Mouse (Mus musculus) left cerebral cortex, adult 2 months (tissue): ENCODE data around the gene Dnal4. TPM values are rescaled to one million over a fixed set of nuclear protein-coding genes. Genes with fewer than 3 reads are reported as not detected.
A peak's percentile ranks its signal among the peaks of the same experiment; 100 is the strongest.

ENCODE experiments used
- DNase-seq, 2 experiments: peaks; one replicate each; pipeline ENCODE4 v3.0.0; 2021 to 2022; ENCODE audit warnings: low spot score in 2 of 2, mixed read lengths in 1 of 2; ENCODE audit errors: extremely low spot score in 1 of 2
- H3K27ac ChIP-seq: fragments of 200-600 bp; 2 replicates; pipeline ENCODE4 v1.8.1; 2022
- H3K4me3 ChIP-seq: fragments of 200-600 bp; 2 replicates; pipeline ENCODE4 v1.8.1; 2022
- CTCF ChIP-seq: fragments of 200-600 bp; IDR thresholded peaks from 2 replicates; pipeline ENCODE4 v1.8.1; 2022; ENCODE audit warnings: antibody characterized with exemption, mild to moderate bottlenecking, moderate library complexity
- intact Hi-C: fragments of 180-260 bp; cut with DNase I; formaldehyde crosslinking; loops from one replicate; pipeline ENCODE4 v1.15.1; 2025
- total RNA-seq, 2 experiments: library from RNA; stranded (reverse); gene quantifications; 2 replicates each; pipeline ENCODE4 v1.2.3; 2021

The Dnal4 gene
- total RNA-seq, 2 experiments from 2014 or later: 53.2 to 54.1 TPM

DNA sequence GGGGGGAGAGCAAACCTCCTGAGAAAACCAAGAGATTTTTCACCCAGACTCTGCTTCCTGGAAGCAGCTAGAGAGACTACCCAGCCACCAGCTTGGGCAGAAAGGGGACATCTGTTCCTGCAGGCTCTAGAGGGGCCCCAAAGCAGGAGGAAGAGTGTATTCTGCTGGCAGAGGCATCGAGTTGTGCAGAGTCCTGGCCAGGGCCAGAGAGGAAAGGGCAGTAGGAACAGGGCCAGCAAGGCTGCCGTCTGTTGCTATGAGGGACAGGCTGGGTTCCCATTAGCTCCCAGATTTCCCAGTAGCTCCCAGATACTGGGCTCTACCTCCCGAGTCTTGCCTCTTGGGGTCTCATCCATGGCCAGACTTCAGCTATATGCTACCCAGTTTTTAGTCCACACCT is 32.4 kb upstream of the Dnal4 start:
- no peak for TF ChIP-seq CTCF
- DNase-seq: no peak
- no peak overlapping the region for H3K27ac ChIP-seq
- intact Hi-C loops: no loop called here
- no peak overlapping the region for H3K4me3 ChIP-seq

DNA sequence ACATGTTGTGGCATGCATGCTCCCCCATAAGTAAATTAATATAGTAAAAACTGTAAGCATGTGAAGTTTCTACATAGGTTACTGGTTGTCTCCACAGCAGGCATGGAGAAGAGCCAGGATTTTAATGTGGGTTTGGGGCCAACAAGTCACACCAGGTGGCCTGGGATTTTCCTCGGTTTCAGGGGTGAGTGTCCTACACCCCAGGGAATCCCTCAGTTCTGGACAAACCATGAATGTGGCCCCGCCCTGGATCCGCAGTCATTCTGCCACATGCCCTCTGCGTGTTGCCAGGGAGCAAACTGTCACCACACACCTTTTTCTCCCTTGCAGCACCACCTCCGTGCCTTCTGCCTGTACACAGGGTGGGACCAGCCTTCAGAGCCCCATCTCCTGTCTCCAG is 31.0 kb upstream of the Dnal4 start:
- no peak for TF ChIP-seq CTCF
- intact Hi-C loops: no loop called here
- H3K27ac ChIP-seq: no peak overlapping the region
- no peak for DNase-seq
- H3K4me3 ChIP-seq: no peak overlapping the region

DNA sequence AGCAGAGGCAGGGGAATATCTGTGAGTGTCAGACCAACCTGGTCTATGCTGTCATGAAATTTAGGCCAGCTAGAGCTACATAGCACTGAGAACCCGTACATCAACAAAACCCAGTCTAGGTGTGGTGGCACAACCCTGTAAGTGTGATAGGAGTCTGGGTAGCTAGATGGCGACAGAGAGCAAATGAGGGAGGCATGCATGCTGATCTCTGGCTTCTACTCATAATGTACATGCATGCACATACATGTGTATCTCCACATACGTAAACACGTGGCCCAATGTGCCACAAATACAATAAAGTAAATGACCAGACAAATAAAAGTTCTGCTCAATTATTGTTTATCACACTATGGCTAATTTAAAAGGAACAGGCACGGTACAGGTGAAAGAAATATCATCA is 30.5 kb upstream of the Dnal4 start:
- Histone ChIP-seq H3K27ac (no peak overlapping the region), H3K4me3 (no peak overlapping the region)
- intact Hi-C loops: no loop called here
- peak; percentile 78 for TF ChIP-seq CTCF
- DNase-seq: peak in 1 of 2 experiments; percentile 61

GRCm38 (mm10) chr15:79807050-79807449 is 29.4 kb upstream of the Dnal4 start:
- intact Hi-C loops: no loop called here
- H3K27ac ChIP-seq: no peak overlapping the region
- DNase-seq: no peak
- TF ChIP-seq CTCF: no peak
- no peak overlapping the region for H3K4me3 ChIP-seq

- Histone ChIP-seq H3K4me3 (peak overlapping the region; percentile 70; the same call in 1 of the 2 replicates), H3K27ac (peak overlapping the region; percentile 83)
- intact Hi-C loops: no loop called here
- DNase-seq: no peak
- no peak for TF ChIP-seq CTCF
Measured at GRCm38 (mm10) chr15:79805246-79805645, 27.6 kb upstream of the Dnal4 start.

GRCm38 (mm10) chr15:79804352-79805071 is 26.9 kb upstream of the Dnal4 start, which contains the start of gene Nptxr:
Gene Nptxr, minus strand, starts transcription at chr15:79804766.
- H3K4me3 ChIP-seq: peak within 1 kb of the TSS; percentile 70
- no peak; the same call in 1 of the 2 replicates for TF ChIP-seq CTCF
- DNase-seq: peak; percentile 74 to 81
- intact Hi-C loops: no loop called here
- peak within 1 kb of the TSS; percentile 83 for H3K27ac ChIP-seq

DNA sequence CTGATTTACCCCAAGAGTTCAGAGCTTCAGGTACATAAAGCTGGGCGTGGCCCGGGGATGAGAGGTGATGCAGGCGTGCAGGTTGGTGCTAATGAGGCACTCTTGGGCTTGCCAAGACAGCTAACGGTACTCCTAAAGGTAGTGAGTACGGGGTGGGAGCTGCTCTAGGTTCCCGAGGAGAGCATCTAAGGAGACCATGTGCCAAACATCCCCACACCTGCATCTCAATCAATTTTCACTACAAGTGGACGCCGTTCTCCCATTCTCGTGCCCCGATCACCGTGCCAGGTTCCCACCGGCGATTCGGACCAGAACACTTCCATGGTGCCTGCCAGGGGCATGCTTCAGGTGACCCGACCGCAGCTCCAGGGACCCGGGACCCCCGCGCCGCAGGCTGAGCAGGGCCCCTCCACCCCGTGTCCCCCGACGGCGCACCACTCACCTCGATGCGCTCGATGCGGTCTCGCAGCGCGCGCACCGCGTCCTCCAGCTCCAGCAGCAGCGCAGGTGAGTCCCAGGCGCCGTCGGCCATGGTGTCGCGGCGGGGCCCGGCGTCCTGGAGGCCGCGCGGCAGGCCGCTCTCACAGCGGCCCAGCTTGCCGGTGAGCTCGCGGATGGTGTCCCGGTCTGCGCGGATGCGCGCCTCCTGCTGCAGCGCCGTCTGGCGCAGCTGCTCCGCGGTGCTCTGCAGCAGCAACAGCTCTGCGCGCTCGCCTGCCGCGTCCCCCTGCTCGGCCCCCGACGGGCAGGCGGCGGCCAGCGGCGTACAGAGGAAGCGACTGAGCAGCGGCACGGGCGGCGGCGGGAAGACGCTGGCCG is 26.1 kb upstream of the Dnal4 start:
- no peak for DNase-seq
- H3K27ac ChIP-seq: peak overlapping the region; percentile 83
- peak overlapping the region; percentile 70 for H3K4me3 ChIP-seq
- TF ChIP-seq CTCF: no peak
- intact Hi-C loops: no loop called here

GRCm38 (mm10) chr15:79802304-79802703 is 24.7 kb upstream of the Dnal4 start:
- H3K4me3 ChIP-seq: peak overlapping the region; percentile 50
- no peak for TF ChIP-seq CTCF
- DNase-seq: no peak
- H3K27ac ChIP-seq: peak overlapping the region; percentile 76
- intact Hi-C loops: no loop called here

GRCm38 (mm10) chr15:79801646-79802045 is 24.0 kb upstream of the Dnal4 start:
- Histone ChIP-seq H3K27ac (peak overlapping the region; percentile 76), H3K4me3 (peak overlapping the region; percentile 50)
- no peak for DNase-seq
- intact Hi-C loops: no loop called here
- TF ChIP-seq CTCF: no peak

DNA sequence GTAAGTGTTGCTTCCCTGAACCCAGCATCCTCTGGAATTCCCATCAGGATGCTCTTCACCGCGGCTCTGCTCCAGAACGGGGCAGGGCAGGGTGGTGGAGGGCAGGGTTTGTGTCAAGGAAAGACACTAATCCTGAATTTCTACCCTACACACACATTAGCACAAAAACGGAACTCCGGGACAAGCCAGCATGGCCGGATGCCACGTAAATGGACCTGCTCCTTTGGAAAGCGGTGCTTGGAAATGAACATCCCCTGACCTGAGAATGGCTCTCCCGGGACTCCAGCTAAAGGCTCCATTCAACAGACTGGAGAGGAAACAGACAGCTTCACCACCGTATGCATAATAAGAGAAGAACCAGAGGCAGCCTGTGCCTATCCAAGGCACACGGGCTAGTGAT is 23.1 kb upstream of the Dnal4 start:
- no peak for TF ChIP-seq CTCF
- peak overlapping the region; percentile 37 for H3K4me3 ChIP-seq
- no peak for DNase-seq
- H3K27ac ChIP-seq: peak overlapping the region; percentile 70
- intact Hi-C loops: no loop called here

- DNase-seq: peak in 1 of 2 experiments; percentile 63
- Histone ChIP-seq H3K27ac (peak overlapping the region; percentile 83), H3K4me3 (peak overlapping the region; percentile 23; the same call in 1 of the 2 replicates)
- intact Hi-C loops: loop anchor here (1.0 kb wide), 1 partner anchor 33 kb away; no protein-coding TSS in a partner anchor
- TF ChIP-seq CTCF: no peak
Measured at GRCm38 (mm10) chr15:79798591-79798990, 20.9 kb upstream of the Dnal4 start.

DNA sequence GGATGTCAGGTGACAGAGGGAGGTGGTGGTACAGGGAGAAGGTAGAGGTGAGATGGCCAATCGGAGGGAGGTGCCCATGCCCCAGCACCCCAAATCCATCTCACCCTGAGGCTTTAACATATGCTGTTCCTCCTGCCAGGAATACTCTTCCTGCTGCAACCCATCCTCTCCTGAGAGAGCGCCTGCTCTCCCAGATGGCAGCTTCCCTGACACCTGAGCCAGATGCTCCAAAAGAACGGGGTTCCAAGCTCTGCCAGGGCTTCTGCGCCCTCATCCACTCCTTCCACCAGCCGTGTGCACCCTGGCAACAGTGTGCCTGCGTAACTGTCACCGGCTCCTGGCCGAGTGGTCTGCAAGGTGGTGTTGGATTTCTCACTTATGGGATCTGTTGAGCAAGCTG is 20.0 kb upstream of the Dnal4 start:
- no peak for TF ChIP-seq CTCF
- Histone ChIP-seq H3K27ac (peak overlapping the region; percentile 83), H3K4me3 (peak overlapping the region; percentile 23)
- intact Hi-C loops: loop anchor here (1.0 kb wide), 1 partner anchor 32 kb away; no protein-coding TSS in a partner anchor
- no peak for DNase-seq
